In genomic region chr2:132444442-132445161, GRCm38 (mm10) we compare ENCODE assay signal across 11 mouse cellular contexts. TPM values are rescaled to one million over a fixed set of nuclear protein-coding genes. Genes with fewer than 3 reads are reported as not detected.
DNase-seq lines count a peak whose midpoint lies in the region; ATAC-seq lines count a peak whose summit lies in the region.
"Had no signal": no experiment of that assay in that cellular context is flagged by ENCODE, and none has a peak within 500 bp of the region (broad histone marks: within the 10 kb centered on the region; RNA-seq: fewer than 3 reads in every experiment).

No protein-coding gene starts in this region.

- WGBS in embryonic facial prominence, embryonic 11.5 days: 35% methylated on average over 11 of the region's 11 CpGs
- 20% methylated on average over 11 of the region's 11 CpGs for WGBS in hindbrain, embryonic 13.5 days
- WGBS in midbrain, embryonic 15.5 days: 12% methylated on average over 11 of the region's 11 CpGs

- no peak overlapping the region for H3K27ac ChIP-seq in embryonic facial prominence, embryonic 11.5 days (replicated peaks; ENCODE audit: low read depth, low read length)
- peak overlapping the region; percentile 52; the same call in 1 of the 2 replicates for H3K27ac ChIP-seq in hindbrain, embryonic 13.5 days
- peak overlapping the region; percentile 61; the same call in 1 of the 2 replicates for H3K27ac ChIP-seq in midbrain, embryonic 15.5 days
- H3K27ac ChIP-seq: embryonic facial prominence, embryonic 13.5 days; neural tube, embryonic 12.5 days had no signal

- H3K4me2 ChIP-seq in embryonic facial prominence, embryonic 11.5 days (ENCODE audit: low read depth, low read length): no peak overlapping the region
- 0 out of 2 replicates have a peak overlapping the region, but pooled peaks have one; percentile 15 for H3K4me2 ChIP-seq in hindbrain, embryonic 13.5 days
- H3K4me2 ChIP-seq in midbrain, embryonic 15.5 days: peak overlapping the region; percentile 16; the same call in 1 of the 2 replicates
- H3K4me2 ChIP-seq: embryonic facial prominence, embryonic 13.5 days; neural tube, embryonic 12.5 days had no signal

- peak; percentile 37 to 46 for DNase-seq in kidney, postnatal 4 days
- DNase-seq in kidney, postnatal 25 days: no peak
- peak; percentile 55 for DNase-seq in embryonic facial prominence, embryonic 11.5 days (ENCODE audit: low spot score)
- DNase-seq in layer of hippocampus, adult 9-11 months: no peak
- DNase-seq in spleen, postnatal 14 days (ENCODE audit: low spot score in 2 of 2): no peak
- DNase-seq: thymus, postnatal 14 days had no signal

- no peaks in the 10 kb centered on the region for H3K27me3 ChIP-seq in embryonic facial prominence, embryonic 11.5 days (ENCODE audit: control insufficient read depth, insufficient read depth, low read length)
- H3K27me3 ChIP-seq in hindbrain, embryonic 13.5 days: no peaks in the 10 kb centered on the region
- no peaks in the 10 kb centered on the region for H3K27me3 ChIP-seq in midbrain, embryonic 15.5 days (replicated peaks)
- H3K27me3 ChIP-seq: neural tube, embryonic 12.5 days had no signal

- no peak overlapping the region for H3K9ac ChIP-seq in embryonic facial prominence, embryonic 11.5 days (replicated peaks; ENCODE audit: low read length)
- no peak overlapping the region for H3K9ac ChIP-seq in hindbrain, embryonic 13.5 days
- H3K9ac ChIP-seq in midbrain, embryonic 15.5 days: no peak overlapping the region
- H3K9ac ChIP-seq: embryonic facial prominence, embryonic 13.5 days; neural tube, embryonic 12.5 days had no signal

- H3K4me3 ChIP-seq in embryonic facial prominence, embryonic 11.5 days (ENCODE audit: low read depth, low read length): no peak overlapping the region
- no peak overlapping the region for H3K4me3 ChIP-seq in hindbrain, embryonic 13.5 days
- no peak overlapping the region for H3K4me3 ChIP-seq in midbrain, embryonic 15.5 days
- H3K4me3 ChIP-seq: embryonic facial prominence, embryonic 13.5 days; neural tube, embryonic 12.5 days had no signal

- no peak; the same call in 1 of the 2 replicates for ATAC-seq in embryonic facial prominence, embryonic 11.5 days (replicated peaks; ENCODE audit: insufficient number of reproducible peaks, low FRiP score, low TSS enrichment, low read depth)
- ATAC-seq in hindbrain, embryonic 13.5 days (ENCODE audit: low FRiP score): peak; percentile 52; the same call in 1 of the 2 replicates
- ATAC-seq in midbrain, embryonic 15.5 days (replicated peaks): peak; percentile 87
- ATAC-seq in activated CD4-positive, CD25-positive, alpha-beta regulatory T cell, adult 4 months: no peak

- no peaks in the 10 kb centered on the region for H3K4me1 ChIP-seq in embryonic facial prominence, embryonic 11.5 days (ENCODE audit: control insufficient read depth, insufficient read depth, low read length)
- H3K4me1 ChIP-seq in hindbrain, embryonic 13.5 days (replicated peaks): peaks cover 26% of the 10 kb centered on the region
- peaks cover 19% of the 10 kb centered on the region for H3K4me1 ChIP-seq in midbrain, embryonic 15.5 days

- H3K9me3 ChIP-seq in embryonic facial prominence, embryonic 11.5 days (replicated peaks; ENCODE audit: control insufficient read depth, low read length): no peaks in the 10 kb centered on the region
- no peaks in the 10 kb centered on the region for H3K9me3 ChIP-seq in hindbrain, embryonic 13.5 days
- no peaks in the 10 kb centered on the region for H3K9me3 ChIP-seq in midbrain, embryonic 15.5 days
- H3K9me3 ChIP-seq: embryonic facial prominence, embryonic 13.5 days; neural tube, embryonic 12.5 days had no signal

- no peaks in the 10 kb centered on the region for H3K36me3 ChIP-seq in embryonic facial prominence, embryonic 11.5 days (replicated peaks; ENCODE audit: control insufficient read depth, insufficient read depth, low read depth, low read length)
- H3K36me3 ChIP-seq in hindbrain, embryonic 13.5 days: no peaks in the 10 kb centered on the region
- no peaks in the 10 kb centered on the region for H3K36me3 ChIP-seq in midbrain, embryonic 15.5 days (replicated peaks)
- H3K36me3 ChIP-seq: embryonic facial prominence, embryonic 13.5 days; neural tube, embryonic 12.5 days had no signal

RNA-seq across cellular contexts. Expression of gene Prokr2, which starts 59.4 kb away (rescaled TPM):
- polyA plus RNA-seq in embryonic facial prominence, embryonic 11.5 days (2014; fragmentation: Nextera tagmentation; extraction: Ambion mirVana): 2.6 and 4.3 TPM in 2 replicates
- polyA plus RNA-seq in hindbrain, embryonic 13.5 days (2015; fragmentation: Nextera tagmentation; extraction: Ambion mirVana): 1.6 and 2.4 TPM in 2 replicates
- 6.3 and 6.9 TPM in 2 replicates for polyA plus RNA-seq in midbrain, embryonic 15.5 days (2015; fragmentation: Nextera tagmentation; extraction: Ambion mirVana)
- polyA plus RNA-seq in activated CD4-positive, CD25-positive, alpha-beta regulatory T cell, adult 4 months (2017; shearing (Covaris generic)): under 1 TPM in 1 of 2 experiments, not detected in 1; 0.21 TPM

Comparison
In these comparisons a context has a peak if more than half of its experiments do, and no peak if none do; other contexts are left out.
1. DNase-seq: peak in kidney, postnatal 4 days (2 of 2) and embryonic facial prominence, embryonic 11.5 days (single experiment); none in kidney, postnatal 25 days (0 of 2), layer of hippocampus, adult 9-11 months (single experiment) and spleen, postnatal 14 days (0 of 2).
2. ATAC-seq: peak in hindbrain, embryonic 13.5 days (single experiment) and midbrain, embryonic 15.5 days (single experiment); none in embryonic facial prominence, embryonic 11.5 days (single experiment) and activated CD4-positive, CD25-positive, alpha-beta regulatory T cell, adult 4 months (single experiment).